Mouse (Mus musculus): ENCODE data around the gene Grcc10.

DNA sequence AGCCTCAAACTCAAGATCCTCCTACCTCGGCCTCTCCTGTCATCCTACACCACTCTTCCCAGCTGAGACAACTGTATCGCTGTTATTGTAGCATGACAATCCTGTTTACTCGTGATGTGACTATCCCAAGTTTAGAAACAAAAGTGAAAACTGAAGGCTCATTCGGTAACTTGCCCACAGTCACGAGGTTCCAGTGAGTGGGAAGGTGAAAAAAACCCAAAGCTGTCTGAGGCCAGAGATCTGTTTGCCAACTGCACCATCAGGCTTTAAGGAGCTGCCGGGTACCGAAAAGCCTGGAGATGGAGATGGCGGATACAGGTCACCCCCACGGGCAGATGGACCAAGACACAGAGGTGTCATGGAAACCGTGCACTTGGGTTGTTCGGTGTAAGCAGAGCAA is 4.1 kb downstream of the Grcc10 start:
- TF ChIP-seq POLR2A (IDR thresholded peaks at IDR 0.05; ENCODE audit: extremely low read depth, insufficient read depth, low read length) (no peak), CTCF (IDR thresholded peaks at IDR 0.05; ENCODE audit: low read depth, low read length) (no peak)
